Mouse (Mus musculus) CH12F3 (cell line): Measurements from ENCODE around the gene Olfr1341.

Source experiments
- in situ Hi-C: fragments of 300-500 bp; cut with MboI; formaldehyde crosslinking; loops from 2 replicates; pipeline ENCODE4 v1.14.3; 2020; ENCODE audit warnings: low sequenced_read_pairs

The Olfr1341 gene

DNA sequence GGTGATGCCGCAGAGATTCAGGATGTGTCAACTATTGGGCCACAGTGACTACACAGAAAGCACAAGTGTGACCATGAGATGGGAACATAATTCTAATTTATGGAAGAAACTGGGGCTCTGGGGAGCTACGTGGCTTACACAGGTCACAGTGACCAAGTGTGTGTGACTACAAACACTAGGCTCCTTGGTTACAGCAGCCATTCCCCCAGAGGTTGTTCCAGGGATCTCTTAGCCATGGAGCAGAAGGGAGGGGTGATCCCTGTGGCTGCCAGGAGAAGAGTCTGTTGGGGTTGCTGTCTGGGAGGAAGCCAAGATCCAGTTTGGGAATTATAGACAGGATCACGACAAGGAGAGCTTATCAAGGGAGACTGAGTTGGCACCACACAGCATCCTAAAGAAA lies at the start of gene Olfr1341:
Gene Olfr1341 (plus strand): TSS at position 301 of the 400 bp plus-strand sequence.
- in situ Hi-C loops, result no loop called here

DNA sequence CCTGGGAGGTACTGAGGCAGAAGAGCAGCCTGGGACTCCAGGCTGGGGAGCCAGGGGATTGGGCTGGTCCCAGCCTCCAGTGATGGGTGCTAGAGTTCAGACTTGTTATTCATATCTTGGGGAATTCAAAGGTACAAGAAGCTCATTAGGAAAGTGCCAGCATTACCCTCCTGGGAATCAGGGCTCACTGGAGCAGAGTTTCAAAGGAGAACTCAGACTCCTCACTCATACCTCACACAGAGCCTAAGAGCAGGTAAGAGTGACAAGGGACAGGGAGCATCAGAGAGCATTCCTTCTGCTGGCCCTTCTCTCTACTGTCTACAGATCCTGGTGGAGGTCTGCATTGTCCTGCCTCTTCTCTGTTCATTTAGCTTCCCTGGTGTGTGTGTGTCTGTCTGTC lies 44.7 kb upstream of the Olfr1341 start, which contains the start of gene Olfr62:
Gene Olfr62 (plus strand): TSS at position 301 of the 400 bp plus-strand sequence.
- in situ Hi-C loops, result loop anchor here (25.0 kb wide), 1 partner anchor 329 kb away; no protein-coding TSS in a partner anchor

- in situ Hi-C loops, result no loop called here
Observed at GRCm38 (mm10) chr4:118687086-118687485, 16.2 kb upstream of the Olfr1341 start.

- in situ Hi-C loops, result no loop called here
Observed at GRCm38 (mm10) chr4:118692412-118692973, 10.8 kb upstream of the Olfr1341 start, which contains the start of gene Olfr1342. TSS of gene Olfr1342 (minus strand) at chr4:118692756.

- in situ Hi-C loops, result no loop called here
Observed at GRCm38 (mm10) chr4:118693812-118694211, 9.5 kb upstream of the Olfr1341 start.

- in situ Hi-C loops, result no loop called here
Observed at GRCm38 (mm10) chr4:118708086-118708485, 4.8 kb downstream of the Olfr1341 start.

GRCm38 (mm10) chr4:118711656-118712055 lies 8.3 kb downstream of the Olfr1341 start:
- in situ Hi-C loops, result no loop called here

GRCm38 (mm10) chr4:118719838-118720237 lies 16.5 kb downstream of the Olfr1341 start, which contains the start of gene Olfr1340:
TSS of gene Olfr1340 (plus strand) at chr4:118720138.
- in situ Hi-C loops, result no loop called here

DNA sequence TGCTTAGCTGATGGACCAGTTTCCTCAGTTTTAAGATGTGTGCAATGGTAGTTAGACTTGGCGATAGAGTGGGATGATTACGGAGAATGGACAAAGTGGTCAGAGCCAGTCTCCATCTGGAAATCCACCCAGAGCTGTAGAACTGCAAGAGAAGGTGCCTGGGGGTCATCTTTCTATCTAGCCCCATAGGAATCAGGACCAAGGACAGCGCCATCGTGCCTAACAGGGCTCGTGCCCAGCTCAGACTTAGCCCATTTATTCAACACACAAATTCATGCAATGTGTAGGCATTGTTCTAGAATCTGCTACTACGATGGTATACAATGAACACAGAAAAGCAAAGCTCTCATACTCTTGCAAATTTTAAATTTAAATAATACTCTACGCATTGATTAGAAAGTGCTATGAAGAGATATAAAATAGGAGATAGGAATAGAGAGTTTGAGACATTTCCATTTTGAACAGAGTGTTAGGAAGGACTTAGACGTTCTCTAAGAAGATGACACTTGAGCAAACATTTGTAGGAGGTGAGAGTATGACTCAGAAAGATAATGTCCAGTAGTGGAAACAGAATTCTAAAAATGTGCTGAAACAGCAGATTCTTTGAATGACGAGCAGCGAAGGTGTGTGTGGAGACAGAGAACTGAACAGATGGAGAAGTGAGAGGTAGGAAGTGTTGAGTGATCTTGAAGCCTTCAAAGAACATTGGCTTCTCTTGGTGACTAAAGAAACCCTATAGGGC lies 18.6 kb downstream of the Olfr1341 start:
- in situ Hi-C loops, result no loop called here

DNA sequence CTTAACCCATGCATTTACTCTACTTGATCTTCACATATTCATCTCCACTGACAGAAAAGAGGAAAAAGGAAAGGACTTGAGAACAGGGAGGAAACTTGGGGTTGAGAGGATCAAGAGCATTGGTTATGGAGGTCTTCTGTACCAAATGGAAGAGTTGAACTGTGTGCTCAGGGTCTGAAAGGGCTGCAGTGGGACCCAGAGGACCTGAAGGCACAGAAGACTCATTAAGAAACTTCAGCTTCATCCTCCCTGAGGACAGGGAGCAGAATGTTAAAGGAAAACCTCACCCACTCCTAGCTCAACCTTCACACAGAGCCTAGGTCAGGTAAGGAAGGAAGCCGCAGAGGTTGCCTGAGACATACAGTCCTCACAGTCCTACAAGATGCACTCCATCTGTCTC lies 28.6 kb downstream of the Olfr1341 start, which contains the start of gene Olfr1339:
Gene Olfr1339 (plus strand): TSS at position 301 of the 400 bp plus-strand sequence.
- in situ Hi-C loops, result no loop called here

DNA sequence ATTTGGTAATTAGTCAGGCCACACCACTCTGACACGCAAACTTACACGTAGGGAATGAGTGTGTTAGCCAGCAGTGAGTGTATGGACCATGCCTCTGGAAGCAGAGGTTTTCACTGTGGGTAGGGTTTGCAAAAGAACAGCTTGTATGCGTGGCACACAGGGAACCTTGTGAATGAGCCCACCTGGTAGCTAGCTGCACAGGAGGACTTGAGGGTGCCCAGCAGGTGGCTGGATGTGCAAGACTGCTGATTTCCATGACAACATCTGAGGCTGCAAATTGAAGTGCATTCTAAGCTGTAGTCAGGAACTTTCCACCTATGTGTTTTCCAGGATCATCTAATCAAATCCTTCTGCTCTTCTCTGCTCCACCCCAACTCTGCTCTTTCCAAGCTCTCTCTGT lies 36.3 kb downstream of the Olfr1341 start:
- in situ Hi-C loops, result no loop called here

- in situ Hi-C loops, result no loop called here
Observed at GRCm38 (mm10) chr4:118740988-118741698, 37.8 kb downstream of the Olfr1341 start.

DNA sequence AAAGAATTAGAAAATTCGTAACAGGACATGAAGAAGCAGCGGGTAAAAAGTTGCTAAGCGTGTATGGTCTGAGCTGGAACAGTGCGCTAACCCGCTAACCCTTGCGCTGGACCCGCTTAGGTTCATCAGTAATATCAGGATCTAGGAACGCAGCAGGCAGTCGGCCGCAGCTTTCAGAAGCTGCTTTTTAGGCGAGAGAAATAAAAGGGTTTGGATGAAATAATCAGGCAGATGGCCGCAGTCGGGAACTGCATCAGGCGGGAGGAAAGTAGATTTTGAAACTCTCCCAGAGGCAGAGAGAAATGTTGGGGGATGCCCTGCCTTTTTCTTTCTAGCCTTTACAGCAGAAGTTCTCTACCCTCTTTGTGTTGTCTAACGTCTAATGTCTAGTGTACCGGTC lies 38.6 kb downstream of the Olfr1341 start:
- in situ Hi-C loops, result no loop called here

DNA sequence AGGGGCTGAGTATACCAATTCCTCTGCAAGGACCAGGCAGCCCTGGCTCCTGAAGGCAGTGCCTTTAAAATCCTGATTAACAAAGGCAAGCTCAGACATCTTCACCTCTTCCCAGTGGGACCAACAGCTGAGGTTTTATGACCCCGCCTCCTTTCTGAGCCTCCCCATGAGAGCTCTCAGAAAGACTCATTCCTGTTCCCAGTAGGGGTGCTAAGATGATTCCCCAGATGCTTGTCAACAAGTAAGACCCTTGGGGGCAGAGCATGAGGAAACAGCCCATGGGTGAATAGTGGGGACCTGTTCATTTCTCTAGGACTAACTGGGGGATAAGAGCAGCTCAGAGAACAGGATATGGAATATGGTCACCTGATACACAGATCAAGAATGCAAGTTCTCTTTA lies 55.3 kb downstream of the Olfr1341 start, which contains the start of gene Olfr1338:
Gene Olfr1338 (minus strand): TSS at position 101 of the 400 bp plus-strand sequence.
- in situ Hi-C loops, result no loop called here
